Mouse (Mus musculus): ENCODE data around the gene Pkmyt1.

The Pkmyt1 gene

DNA sequence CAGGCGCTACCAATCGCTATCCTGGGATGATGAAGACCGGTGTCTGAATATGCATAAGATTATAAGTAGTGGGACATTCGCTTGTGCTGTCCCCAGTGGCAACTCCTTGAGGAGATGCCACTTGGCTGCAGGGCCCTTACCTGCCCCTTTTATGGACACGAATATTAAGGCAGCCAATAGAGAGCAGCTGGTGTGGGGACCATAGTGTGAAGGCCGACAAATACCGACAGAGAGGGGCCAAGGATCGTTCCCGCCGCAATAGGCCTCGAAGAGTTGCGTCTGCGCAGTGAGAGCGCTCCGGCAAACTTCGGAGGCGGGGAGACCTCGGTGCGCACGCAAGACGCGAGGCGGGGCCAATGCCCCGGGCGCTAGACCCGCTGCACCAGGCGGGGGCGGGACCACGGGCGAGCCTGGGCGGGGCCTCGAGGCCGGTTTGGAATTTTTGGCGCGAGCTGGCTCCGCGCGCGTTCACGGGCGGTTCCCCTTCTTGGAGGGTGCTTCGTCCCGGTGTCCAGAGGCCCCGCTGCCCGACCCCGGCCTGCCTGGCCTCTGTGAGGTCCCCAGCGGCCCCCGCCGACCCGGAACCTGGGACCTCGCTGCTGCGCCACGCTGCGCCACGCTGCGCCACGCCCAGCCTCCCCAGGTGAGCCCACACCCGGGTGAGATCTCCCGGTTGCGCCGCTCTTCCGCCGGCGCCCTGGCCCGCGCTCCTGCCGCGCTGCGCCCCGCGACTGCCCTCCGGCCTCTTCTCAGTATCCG is at the start of gene Pkmyt1:
Gene Pkmyt1 (plus strand): TSS at position 338 of the 759 bp plus-strand sequence.
- peak; percentile 88 to 96 for DNase-seq (ENCODE audit: low read depth in 1 of 2, low spot score in 2 of 2)

DNA sequence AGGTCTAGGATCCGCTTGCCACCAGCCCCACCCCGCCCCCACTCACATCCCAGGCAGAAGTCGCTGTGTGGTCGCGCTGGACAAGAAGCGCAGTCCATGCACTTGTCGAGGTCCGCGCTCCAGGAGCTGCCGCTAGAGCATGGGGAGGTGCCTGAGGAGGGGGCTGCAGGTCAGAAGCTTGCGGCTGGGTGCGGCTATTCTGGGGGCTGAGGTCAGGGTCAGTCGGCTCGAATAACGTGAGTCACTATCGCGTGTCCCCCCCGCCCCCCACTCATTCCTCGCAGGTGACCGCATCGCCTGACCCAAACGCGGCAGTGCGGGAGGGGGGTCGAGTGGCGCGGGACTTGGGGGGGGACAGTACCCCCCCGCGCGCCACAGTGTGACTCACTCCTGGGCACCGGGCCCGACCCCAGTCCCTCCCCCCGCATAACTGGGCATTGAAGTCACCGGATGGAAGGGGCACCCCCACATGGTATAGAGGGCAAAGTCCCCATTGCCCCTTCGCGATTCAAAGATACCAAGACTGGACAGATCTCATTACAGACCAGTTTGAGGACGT is 49.6 kb upstream of the Pkmyt1 start:
- DNase-seq (ENCODE audit: low read depth in 1 of 2, low spot score in 2 of 2) = no peak

DNA sequence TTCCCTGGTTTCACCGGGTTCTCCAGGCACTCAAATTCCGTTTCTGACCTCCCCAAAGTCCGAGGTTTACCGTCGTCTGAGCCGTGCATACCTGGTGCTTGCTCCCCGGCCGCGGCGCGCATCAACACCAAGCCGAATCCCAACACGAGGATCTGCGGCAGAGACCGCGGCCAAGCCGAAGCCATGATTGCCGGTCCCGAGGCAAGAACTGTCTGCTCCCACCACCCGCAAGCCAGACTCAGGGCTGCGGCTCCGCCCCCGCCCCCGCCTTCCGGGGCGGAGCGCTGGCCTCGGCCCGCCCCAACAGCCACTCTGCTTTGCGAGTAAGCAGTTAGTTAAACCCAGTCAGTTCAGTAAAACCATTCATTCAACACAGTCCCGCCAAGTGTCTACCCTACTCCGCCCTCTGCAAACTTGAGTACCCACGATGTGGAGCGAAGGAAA is 48.9 kb upstream of the Pkmyt1 start, which contains the start of gene Tnfrsf12a:
Gene Tnfrsf12a (minus strand): TSS at position 233 of the 444 bp plus-strand sequence.
- peak; percentile 42 to 79 for DNase-seq (ENCODE audit: low read depth in 1 of 2, low spot score in 2 of 2)

DNA sequence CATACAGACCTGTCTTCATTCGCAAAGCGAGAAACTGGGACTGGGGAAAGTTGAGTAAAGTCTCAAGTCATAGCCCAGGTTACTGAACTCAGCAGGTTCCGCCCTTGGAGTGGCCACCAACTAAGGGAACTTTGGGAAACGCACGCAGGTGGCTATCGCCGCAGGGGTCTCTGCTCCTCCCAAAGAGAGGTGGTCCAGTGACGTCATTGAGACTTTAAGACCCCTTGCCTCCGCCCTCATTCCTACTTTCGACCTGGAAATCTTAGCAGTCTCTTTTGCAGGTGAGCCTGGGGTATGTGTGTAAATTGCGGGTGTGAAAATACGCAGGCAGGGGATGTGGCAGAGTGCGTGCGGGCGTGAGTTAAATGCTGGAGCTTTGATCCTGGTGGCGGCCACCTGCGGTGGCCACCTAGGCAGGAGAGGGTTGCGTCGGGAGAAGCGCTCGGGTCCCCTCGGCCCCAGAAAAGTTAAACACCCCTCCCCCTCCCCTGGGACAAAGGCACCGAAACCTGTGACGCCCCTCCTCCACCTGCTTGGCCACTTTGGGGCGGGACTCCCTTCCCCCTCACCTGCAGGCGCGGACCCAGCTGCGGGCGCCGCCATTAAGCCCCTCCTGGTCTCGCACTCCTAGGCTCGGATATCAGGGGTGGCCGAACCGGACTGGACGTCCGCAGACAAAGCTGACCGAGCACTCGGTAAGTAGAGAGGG is 46.9 kb upstream of the Pkmyt1 start, which contains the start of gene Cldn6:
Gene Cldn6 (plus strand): TSS at position 123 of the 709 bp plus-strand sequence.
- no peak for DNase-seq (ENCODE audit: low read depth in 1 of 2, low spot score in 2 of 2)

DNA sequence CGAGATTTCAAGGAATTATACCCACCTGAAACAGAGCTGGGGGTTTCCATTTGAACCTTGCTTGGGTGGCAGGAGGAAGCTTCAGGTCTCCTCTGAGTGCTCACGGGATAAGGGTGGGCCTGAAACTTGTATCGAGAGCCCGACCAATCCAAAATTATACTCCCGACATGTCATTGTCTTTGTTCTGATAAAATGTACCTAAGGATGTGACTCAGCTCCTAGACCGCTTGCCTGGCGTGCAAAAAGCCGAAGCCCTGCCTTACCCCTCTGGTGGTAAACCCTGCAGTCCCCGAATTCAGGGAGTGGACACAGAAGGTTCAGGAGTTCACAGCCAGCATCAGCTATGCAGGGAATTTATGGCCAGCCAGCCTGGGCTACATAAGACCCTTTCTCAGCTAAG is 45.8 kb upstream of the Pkmyt1 start:
- DNase-seq (ENCODE audit: low read depth in 1 of 2, low spot score in 2 of 2) = no peak

DNA sequence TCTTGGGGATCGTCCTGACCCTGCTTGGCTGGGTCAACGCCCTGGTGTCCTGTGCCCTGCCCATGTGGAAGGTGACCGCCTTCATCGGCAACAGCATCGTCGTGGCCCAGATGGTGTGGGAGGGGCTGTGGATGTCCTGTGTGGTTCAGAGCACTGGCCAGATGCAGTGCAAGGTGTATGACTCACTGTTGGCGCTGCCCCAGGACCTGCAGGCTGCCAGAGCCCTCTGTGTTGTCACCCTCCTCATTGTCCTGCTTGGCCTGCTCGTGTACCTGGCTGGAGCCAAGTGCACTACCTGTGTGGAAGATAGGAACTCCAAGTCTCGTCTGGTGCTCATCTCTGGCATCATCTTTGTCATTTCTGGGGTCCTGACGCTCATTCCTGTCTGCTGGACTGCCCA is 45.0 kb upstream of the Pkmyt1 start:
- no peak for DNase-seq (ENCODE audit: low read depth in 1 of 2, low spot score in 2 of 2)

DNA sequence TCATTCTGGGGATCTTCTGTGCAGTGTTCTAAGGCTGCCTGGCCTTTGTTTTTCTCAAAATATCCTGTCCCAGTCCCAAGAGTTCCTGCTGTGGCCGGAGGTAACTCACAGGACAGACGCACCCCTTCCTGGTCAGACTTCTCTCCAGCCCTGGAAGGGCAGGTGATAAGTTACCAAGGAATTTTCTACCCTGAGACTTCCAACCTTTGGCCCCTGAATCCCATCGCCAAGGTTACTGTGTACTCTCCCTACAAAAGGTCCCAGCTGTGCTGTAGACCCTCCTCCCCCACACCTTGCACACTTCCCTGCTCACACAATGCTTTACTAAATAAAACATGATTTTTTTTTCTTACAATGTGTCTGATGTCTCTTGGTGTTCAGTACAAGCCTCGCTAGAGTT is 44.0 kb upstream of the Pkmyt1 start:
- no peak for DNase-seq (ENCODE audit: low read depth in 1 of 2, low spot score in 2 of 2)

DNA sequence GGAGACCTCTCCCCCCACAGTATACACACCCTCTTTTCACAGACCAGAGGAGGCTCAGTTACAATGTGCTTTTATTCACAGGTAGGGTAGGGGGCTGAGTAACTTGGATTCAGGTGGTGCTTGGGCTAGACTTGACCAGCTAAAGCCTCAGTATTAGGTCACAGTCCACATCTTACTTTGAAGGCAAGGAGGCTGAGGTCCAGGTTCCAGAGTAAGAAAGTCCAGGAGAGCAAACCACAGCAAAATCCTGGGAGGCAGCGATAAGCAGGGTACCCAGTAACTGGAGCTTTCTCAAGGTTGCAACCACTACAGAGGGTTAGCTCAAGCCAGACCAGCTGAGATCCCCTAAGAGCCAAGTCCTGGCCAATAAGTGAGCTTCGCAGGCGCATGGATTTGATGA is 43.6 kb upstream of the Pkmyt1 start:
- DNase-seq (ENCODE audit: low read depth in 1 of 2, low spot score in 2 of 2) = no peak

DNA sequence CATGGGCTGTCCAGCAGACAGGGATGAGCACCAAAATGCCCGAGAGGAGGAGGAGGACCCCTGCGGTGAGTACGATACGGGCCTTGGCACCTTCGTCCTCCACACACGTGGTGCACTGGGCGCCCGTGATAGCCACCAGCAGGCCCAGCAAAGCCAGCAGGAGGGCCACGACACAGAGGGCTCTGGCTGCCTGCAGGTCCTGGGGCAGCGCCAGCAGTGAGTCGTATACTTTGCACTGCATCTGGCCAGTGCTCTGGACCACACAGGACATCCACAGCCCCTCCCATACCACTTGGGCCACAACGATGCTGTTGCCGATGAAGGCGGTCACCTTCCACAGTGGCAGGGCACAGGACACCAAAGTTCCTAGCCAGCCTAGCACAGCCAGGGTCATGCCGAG is 42.9 kb upstream of the Pkmyt1 start:
- DNase-seq (ENCODE audit: low read depth in 1 of 2, low spot score in 2 of 2) = no peak

DNA sequence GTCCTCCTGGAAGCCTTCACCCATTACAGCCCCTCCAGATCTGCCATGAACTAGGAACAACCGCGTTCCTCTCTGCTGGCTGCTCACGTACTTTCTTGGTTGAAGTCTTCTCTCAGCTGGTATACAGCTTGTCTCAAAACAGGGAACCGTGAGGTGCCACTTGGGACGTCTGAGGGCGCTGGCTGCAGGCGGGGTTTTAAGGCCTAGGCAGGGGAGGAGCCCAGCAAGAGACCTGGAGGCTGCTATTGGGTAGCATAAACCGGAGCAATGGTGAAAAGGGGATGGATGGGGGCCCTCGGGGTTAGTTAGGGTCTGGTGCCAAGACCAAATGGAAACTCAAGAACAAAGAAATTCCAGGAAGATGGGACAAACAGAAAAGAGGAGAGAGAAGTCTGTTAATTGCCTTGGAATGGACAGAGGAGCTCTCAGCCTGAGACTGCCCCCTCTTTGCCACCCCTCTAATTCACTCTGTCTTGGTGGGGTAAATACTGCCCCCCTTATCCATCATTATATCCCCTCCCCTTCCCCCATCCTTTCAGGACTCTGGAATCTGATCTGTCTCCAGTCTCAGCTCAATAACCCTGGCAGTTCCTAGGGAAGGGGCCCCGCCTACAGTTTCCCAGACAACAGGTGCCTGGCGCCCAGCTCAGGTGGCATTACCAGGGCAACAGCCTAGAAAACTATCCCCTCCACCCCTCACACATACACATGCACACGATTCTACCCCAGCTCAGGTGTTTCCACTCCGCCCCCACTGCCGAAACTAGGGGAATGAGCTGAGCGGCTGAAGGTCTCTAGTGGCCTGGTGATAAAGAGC is 42.1 kb upstream of the Pkmyt1 start, which contains the start of gene Cldn9:
Gene Cldn9 (minus strand): TSS at position 171 of the 817 bp plus-strand sequence.
- DNase-seq (ENCODE audit: low read depth in 1 of 2, low spot score in 2 of 2) = no peak

DNA sequence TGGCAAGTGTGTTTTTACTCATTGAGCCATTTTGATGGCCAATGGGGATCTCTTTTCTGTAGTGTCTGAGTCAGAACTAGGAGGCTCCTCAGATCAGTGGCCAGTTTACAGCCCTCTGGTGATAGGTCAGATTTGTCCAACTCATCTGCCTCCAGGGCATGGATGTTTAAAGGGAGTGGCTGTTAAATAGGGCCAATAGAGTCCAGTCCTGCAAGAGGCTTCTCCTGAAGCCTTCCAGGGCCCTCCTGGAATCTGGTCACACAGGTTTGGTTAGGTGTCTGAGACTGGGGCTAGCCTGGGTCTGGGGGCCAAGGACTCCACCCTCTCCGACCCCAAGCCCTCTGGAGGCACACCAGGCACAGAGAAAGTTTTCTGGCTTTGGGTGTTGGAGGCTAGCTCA is 31.6 kb upstream of the Pkmyt1 start:
- DNase-seq (ENCODE audit: low read depth in 1 of 2, low spot score in 2 of 2) = no peak

DNA sequence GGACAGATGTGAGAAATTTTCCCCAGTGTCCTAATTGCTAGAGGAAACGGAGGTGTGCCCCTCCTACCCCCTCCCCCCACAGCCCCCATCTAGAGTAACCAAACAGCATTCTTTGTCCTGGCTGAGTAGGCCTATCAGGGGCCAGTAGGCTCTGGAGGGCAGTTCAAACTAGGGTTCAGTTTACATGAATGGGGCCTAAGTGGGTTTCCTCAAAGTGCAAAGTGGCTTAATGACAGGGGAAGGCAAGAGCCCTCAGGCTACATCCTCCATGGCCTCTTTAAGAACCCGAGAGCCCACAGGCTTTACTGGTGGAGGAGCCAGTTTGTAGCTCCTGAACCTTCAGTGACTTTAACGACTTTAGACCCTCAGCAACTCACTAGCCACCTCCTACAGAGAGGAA is 30.3 kb upstream of the Pkmyt1 start:
- DNase-seq (ENCODE audit: low read depth in 1 of 2, low spot score in 2 of 2) = no peak

DNA sequence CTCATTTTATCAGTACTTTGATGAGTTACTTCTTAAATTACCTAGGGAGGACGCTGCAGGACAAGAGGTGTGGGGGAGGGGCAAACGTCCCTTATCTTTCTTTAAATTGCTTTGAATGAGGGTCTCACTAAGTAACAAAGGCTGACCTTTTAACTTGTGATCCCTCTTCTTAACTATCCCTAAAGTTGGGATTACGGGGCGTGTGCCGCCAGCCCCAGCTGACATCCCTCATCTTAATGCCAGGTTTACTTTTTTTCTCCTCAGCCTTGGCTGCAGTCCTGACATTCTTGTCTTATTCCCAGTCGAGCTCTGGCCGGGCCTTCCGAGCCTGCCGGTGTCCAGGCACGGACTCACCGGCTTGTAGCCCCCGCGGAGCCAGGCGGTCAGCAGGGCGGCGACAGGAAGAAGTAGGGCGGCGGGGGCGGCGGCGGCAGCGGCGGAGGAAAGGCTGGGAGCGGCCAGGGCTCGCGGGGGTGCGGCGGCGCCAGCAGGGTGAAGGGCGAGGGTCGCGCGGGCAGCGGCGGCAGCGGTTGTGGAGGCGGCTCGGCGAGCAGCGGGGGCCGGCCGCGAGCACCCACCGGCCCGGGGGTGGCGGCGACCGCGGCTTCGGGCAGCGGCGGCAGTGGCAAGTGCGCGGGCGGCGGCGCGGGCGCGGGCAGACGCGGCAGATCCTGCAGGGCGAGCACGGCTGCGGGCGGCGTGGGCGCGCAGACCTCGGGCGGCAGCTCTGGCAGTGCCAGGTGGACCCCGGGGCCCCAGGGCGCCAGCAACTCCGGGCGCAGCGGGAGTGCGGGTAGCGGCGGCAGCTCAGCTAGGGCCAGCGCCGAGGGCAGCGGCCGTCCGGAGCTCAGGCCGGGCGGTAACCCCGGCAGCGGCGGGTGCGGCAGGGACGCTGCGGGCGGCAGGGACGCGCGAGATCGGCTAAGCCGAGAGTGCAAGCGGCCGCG is 26.7 kb upstream of the Pkmyt1 start:
- DNase-seq (ENCODE audit: low read depth in 1 of 2, low spot score in 2 of 2) = no peak

DNA sequence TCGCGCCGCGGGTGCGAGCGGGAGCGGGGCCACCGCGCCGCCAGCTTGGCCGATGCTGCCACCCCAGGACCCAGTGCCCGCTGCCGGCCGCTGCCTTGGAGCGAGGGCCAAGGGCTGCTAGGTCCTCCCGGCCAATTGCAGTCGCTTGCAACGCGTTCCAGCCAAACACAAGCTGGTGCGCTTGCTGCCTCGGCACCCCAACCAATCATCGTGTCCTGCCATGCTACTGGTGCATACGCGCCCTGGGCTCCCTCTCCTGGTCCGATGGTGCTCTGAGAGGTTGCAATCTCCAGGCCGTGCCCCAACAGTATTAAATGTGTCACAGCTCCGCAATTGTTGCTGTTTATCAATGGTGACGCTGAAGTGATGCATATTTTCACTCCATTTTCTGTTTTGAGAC is 26.1 kb upstream of the Pkmyt1 start:
- DNase-seq (ENCODE audit: low read depth in 1 of 2, low spot score in 2 of 2) = peak; percentile 64 to 74

DNA sequence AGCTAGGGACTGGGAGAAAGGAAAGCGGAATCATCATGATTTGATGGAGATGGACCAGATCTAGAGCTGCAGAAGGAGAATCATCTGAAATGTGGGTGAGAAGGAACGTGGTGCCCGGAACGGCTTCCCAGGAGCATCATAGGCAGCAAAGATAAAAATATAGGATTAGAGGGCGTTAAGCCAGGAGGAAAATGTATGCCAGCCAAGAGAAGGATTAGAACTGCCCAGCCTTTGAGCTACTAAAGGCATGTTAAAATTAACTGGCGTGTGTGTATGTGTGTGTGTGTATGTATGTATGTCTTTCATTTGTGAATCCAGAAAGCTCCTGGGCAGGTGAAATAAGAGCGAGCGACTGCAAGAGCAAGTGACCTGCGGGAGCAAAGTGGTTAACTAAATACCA is 22.8 kb upstream of the Pkmyt1 start:
- no peak for DNase-seq (ENCODE audit: low read depth in 1 of 2, low spot score in 2 of 2)

DNA sequence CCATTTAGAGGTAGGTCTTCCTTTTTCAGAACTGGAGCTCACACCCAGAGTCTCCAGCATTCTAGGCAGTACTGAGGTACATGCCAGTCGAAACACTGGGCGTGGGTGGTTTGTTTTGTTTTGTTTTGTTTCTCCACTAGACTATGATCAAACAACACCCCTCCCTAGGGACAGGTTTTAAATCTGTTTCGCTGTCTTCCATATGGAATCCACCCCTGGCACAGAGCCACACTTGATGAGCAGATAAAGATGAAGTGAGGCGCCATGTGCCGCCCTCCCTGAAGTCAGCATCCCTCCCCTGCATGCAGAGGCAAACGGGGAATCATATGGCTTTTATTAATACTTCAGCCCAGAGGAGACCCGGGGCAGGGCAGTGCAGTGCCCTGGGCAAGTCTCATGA is 21.4 kb upstream of the Pkmyt1 start:
- no peak for DNase-seq (ENCODE audit: low read depth in 1 of 2, low spot score in 2 of 2)

DNA sequence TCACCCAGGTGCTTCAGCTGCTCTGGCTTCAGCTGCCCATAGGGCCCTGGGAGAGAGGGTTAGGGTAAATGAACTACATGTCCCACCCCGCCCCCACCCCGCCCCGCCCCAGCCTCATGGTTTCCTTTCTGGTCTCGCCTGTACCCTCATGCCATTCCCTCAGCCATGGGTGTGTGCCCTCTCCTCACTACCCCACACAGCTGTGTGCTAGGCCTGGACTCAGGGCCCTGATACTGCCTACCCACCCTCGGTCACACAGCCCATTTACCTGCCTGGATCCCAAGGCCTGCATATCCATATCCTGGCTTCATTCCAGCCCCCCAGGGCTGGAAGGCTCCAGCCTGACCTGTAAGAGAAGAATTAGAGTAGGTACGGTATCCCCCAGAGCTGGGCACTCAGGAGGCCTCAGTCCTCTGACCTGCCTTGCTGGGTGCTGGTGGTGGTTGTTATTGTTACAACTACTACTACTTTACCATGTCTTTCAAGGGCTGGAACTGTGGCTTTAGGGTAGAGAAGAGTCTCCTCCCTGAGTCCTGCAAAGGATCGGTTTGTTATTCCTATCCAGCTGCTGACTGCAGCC is 20.5 kb upstream of the Pkmyt1 start:
- no peak for DNase-seq (ENCODE audit: low read depth in 1 of 2, low spot score in 2 of 2)

DNA sequence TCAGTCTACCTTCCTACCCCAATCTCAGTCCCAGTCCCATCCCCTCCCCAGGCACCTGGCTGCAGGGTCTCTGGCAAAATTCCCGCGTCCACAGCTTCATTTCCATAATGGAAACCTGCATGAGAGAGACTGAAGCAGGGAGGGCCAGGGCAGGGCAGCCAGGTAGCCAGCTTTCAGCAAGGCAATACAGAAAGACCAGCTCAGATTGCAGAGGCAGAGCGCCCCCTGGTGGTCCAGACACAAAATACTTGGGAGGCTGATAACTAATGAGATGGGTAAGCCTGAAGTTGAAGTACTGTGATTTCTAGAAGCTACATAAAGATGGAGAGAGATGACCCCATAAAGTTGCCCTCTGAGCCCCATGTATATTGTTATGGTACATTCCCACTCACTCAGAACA is 19.9 kb upstream of the Pkmyt1 start:
- peak; percentile 22 to 49 for DNase-seq (ENCODE audit: low read depth in 1 of 2, low spot score in 2 of 2)

DNA sequence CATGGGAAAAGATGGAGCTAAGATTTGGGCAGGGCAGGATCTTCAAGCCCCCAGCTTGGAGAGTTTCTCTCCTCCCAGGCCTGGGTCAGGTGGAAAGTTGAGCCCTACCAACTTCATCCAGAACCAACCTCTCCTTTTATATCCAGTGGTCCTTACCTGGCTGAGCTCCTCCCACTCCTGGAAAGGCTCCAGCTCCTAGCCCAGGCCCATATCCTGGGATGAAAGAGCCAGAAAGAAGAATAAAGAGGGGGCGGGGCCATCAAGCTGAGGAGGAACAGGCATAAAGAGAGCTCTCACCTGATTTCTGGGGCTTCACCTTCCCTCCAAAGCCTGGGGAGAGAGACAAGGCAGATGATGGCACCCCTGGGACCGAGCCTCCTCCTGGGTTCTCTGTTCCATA is 9.1 kb upstream of the Pkmyt1 start:
- no peak for DNase-seq (ENCODE audit: low read depth in 1 of 2, low spot score in 2 of 2)

DNA sequence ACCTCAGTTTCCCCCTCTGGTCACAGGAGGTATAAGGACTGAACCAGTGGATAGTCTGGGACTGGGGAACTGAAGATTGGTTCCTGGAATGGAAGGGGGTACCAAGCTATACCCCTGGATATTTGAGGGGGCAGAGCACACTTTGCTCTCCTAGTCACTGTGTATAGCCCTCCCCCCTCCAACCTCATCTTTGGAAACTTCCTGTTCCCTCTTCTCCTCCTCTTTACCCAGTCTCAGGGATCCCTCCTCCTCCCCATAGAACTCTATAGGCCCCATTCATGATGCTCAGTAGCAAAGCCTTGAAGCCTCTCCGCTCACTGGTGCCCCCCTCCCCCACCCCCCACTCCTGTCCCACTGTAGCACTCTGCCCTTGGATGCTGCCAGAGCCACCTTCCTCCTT is 6.7 kb upstream of the Pkmyt1 start:
- no peak for DNase-seq (ENCODE audit: low read depth in 1 of 2, low spot score in 2 of 2)

Data from monocyte, adult 2 months (primary cell).